Mouse (Mus musculus): ENCODE results near the gene Abl1.

The Abl1 gene

DNA sequence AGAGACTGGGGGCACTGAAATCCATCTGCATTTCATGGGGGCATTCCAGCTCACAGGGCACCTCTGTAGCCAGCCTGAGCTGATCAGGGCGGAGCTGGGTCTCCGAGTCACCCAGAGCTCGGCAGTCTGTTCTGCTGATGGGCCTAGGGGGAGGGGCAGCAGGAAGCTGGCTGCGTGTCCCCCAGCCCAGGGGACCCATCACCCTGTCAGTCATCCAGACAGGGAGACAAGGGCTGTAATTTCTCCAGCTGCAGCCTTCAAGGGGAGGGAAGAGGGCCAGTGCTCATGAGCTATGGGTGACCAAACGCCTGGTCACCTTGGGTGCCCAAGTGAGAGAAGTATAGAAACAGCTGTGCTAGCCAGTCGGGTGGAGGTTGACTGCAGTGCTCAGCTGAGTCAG is 148.8 kb downstream of the Abl1 start:
- in situ Hi-C loops (cut with MboI; ENCODE audit: low pct_unique_long_range_greater_than_20kb in 1 of 2, low sequenced_read_pairs in 2 of 2, unreplicated experiment in 1 of 2): no loop called here

GRCm38 (mm10) chr2:31838868-31839267 is 150.7 kb downstream of the Abl1 start:
- in situ Hi-C loops (cut with MboI; ENCODE audit: low pct_unique_long_range_greater_than_20kb in 1 of 2, low sequenced_read_pairs in 2 of 2, unreplicated experiment in 1 of 2): no loop called here

DNA sequence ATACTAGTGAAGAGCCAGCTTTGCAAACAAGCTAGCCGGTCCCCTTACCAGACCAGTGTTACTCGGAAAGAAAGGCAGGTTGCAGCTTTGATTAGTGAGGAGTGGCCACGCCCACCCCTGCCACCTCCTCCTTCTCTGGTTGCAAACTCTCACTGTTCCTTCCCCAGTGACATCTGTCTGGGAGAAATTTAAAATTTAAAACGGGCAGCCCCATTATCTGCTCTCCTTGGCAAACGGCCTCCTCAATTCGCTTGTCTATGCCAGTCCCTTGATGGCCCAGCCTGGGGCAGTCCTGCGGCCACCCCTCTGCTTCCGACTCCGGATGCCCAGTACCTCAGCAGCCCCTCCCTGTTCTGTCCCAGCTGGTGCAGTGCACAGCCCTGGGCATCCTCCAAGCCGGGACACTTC is 156.6 kb downstream of the Abl1 start:
- in situ Hi-C loops (cut with MboI; ENCODE audit: low pct_unique_long_range_greater_than_20kb in 1 of 2, low sequenced_read_pairs in 2 of 2, unreplicated experiment in 1 of 2): no loop called here

- in situ Hi-C loops (cut with MboI; ENCODE audit: low pct_unique_long_range_greater_than_20kb in 1 of 2, low sequenced_read_pairs in 2 of 2, unreplicated experiment in 1 of 2): no loop called here
Observed at GRCm38 (mm10) chr2:31845512-31845895, 157.3 kb downstream of the Abl1 start.

- in situ Hi-C loops (cut with MboI; ENCODE audit: low pct_unique_long_range_greater_than_20kb in 1 of 2, low sequenced_read_pairs in 2 of 2, unreplicated experiment in 1 of 2): no loop called here
Observed at GRCm38 (mm10) chr2:31845896-31846691, 157.9 kb downstream of the Abl1 start, which contains the start of gene Fibcd1. Fibcd1 (minus strand) TSS chr2:31846005.

DNA sequence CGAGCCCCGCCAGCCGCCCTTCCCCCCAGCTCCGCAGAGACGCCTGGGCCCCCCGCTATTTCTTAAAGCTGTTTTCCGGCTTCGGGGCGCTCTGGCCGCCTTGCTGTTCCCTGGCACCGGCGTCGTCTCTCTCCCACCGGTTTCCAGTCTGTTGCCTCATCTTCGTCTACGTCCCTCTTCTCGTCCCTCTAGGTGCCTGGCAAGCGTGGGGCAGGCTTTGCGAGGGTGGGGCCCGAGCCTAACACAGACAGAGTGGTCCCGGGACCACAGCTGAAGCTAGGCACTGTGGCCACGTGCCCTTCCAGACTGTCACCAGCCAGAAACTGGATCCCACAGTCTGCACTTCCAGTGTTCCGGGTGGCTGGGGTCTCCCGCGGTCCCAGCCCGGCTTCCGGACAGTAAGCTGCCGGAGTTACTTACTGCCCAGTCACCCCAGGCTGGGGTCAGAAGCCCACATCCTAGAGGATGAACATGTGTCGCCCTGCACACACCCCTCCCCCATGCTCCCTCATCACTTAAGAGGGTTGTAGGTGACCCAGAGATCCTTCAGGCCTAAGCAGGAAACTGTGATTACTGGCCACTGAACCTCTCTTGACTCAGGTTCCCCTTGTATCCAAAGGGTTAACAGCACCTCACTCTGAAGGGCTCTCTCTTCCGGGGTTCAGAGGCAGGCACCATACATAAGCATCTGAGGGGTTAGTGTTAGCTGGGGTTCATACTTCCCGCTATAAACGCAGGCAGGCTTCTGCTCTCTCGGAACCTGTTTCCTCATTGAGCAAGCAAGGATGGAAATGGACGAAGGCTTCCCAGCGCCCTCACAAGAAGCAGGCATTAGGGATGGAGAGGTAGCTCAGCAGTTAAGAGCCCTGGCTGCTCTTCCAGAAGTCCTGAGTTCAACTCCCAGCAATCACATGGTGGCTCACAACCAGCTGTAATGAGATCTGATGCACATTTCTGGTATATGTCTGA is 158.8 kb downstream of the Abl1 start:
- in situ Hi-C loops (cut with MboI; ENCODE audit: low pct_unique_long_range_greater_than_20kb in 1 of 2, low sequenced_read_pairs in 2 of 2, unreplicated experiment in 1 of 2): no loop called here

DNA sequence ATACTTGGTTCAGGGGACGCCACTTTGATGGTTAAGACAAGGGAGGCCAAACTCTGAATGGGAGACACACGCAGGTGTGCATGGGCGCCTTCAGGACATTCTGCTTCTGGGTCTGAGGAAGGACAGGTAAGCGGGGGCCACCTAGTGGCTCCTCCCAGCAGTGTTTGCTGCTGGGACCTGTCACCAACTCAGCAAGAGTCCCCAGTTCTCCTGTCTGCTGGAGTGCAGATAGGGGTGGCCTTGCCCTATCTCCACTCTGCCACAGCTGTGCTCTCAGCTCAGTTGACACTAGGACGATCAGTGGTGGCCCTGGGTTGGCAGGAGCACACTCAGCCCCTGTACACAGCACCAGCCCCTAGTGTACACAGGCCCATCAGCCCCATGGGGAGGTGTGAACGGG is 159.7 kb downstream of the Abl1 start:
- in situ Hi-C loops (cut with MboI; ENCODE audit: low pct_unique_long_range_greater_than_20kb in 1 of 2, low sequenced_read_pairs in 2 of 2, unreplicated experiment in 1 of 2): no loop called here

GRCm38 (mm10) chr2:31850141-31850540 is 162.0 kb downstream of the Abl1 start:
- in situ Hi-C loops (cut with MboI; ENCODE audit: low pct_unique_long_range_greater_than_20kb in 1 of 2, low sequenced_read_pairs in 2 of 2, unreplicated experiment in 1 of 2): no loop called here
